Mouse (Mus musculus) MEL-GATA-1-ER (cell line): Measurements from ENCODE around the gene Dalrd3.
A peak's percentile ranks its signal among the peaks of the same experiment; 100 is the strongest.

ENCODE experiments used
- DNase-seq: peaks from one replicate; pipeline ENCODE4 v3.0.0-alpha.2; 2012; ENCODE audit warnings: low read depth; ENCODE audit errors: extremely low read depth

The Dalrd3 gene

GRCm38 (mm10) chr9:108572321-108572720 lies 2.6 kb downstream of the Dalrd3 start:
- DNase-seq: no peak

GRCm38 (mm10) chr9:108573774-108574690 lies 4.3 kb downstream of the Dalrd3 start:
- no peak for DNase-seq

GRCm38 (mm10) chr9:108574921-108575320 lies 5.2 kb downstream of the Dalrd3 start:
- no peak for DNase-seq

GRCm38 (mm10) chr9:108575321-108576297 lies 5.9 kb downstream of the Dalrd3 start:
- no peak for DNase-seq

GRCm38 (mm10) chr9:108577025-108577424 lies 7.3 kb downstream of the Dalrd3 start:
- no peak for DNase-seq

GRCm38 (mm10) chr9:108577934-108578544 lies 8.4 kb downstream of the Dalrd3 start:
- DNase-seq: no peak

- DNase-seq: peak; percentile 94
Observed at GRCm38 (mm10) chr9:108578545-108579343, 9.1 kb downstream of the Dalrd3 start, which contains the start of gene Wdr6. Wdr6 (minus strand) TSS chr9:108578739.

- no peak for DNase-seq
Observed at GRCm38 (mm10) chr9:108579344-108579690, 9.6 kb downstream of the Dalrd3 start.

- no peak for DNase-seq
Observed at GRCm38 (mm10) chr9:108587571-108588180, 18.0 kb downstream of the Dalrd3 start.

GRCm38 (mm10) chr9:108589229-108589628 lies 19.5 kb downstream of the Dalrd3 start:
- DNase-seq: no peak

GRCm38 (mm10) chr9:108591462-108591861 lies 21.8 kb downstream of the Dalrd3 start:
- no peak for DNase-seq

- no peak for DNase-seq
Observed at GRCm38 (mm10) chr9:108594354-108594753, 24.7 kb downstream of the Dalrd3 start.

GRCm38 (mm10) chr9:108596998-108597764 lies 27.5 kb downstream of the Dalrd3 start, which contains the start of gene P4htm:
P4htm (minus strand) TSS chr9:108597667.
- DNase-seq: no peak

- DNase-seq: no peak
Observed at GRCm38 (mm10) chr9:108599021-108599566, 29.4 kb downstream of the Dalrd3 start.

- no peak for DNase-seq
Observed at GRCm38 (mm10) chr9:108600011-108600410, 30.3 kb downstream of the Dalrd3 start.

GRCm38 (mm10) chr9:108601986-108602385 lies 32.3 kb downstream of the Dalrd3 start:
- DNase-seq: no peak

- DNase-seq: peak; percentile 50
Observed at GRCm38 (mm10) chr9:108607929-108608328, 38.2 kb downstream of the Dalrd3 start.

GRCm38 (mm10) chr9:108608889-108609288 lies 39.2 kb downstream of the Dalrd3 start:
- DNase-seq: no peak

- no peak for DNase-seq
Observed at GRCm38 (mm10) chr9:108611488-108611887, 41.8 kb downstream of the Dalrd3 start.
